ENCODE assay signal across 16 mouse cellular contexts in the genomic region with DNA sequence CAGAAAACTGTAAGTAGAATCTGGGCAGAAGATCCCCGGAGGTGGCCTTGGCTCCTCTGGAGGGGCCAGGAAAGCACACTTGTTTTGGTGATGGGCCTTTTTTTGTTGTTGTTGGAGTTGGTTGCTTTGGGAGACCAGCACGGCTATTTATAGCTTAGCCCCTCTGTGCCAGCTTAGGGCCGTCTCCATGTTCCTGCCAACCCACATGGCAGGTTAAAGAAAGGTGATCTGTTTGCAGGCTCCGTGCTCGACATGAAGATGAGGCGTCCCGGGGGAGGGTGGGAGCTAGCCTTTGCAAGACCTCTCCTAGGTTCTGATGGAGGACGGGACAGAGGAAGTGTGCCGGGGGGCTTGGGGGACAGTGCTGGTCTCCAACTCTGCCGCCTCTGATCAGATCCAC. TPM values are rescaled to one million over a fixed set of nuclear protein-coding genes. Genes with fewer than 3 reads are reported as not detected.
"Had no signal": no experiment of that assay in that cellular context is flagged by ENCODE, and none has a peak within 500 bp of the region (broad histone marks: within the 10 kb centered on the region; RNA-seq: fewer than 3 reads in every experiment).

No protein-coding gene starts in this region.

- H3K9me3 ChIP-seq: limb, embryonic 15.5 days; liver, embryonic 12.5 days; midbrain, embryonic 15.5 days had no signal

- H3K36me3 ChIP-seq: limb, embryonic 15.5 days; liver, embryonic 12.5 days; midbrain, embryonic 15.5 days had no signal

- DNase-seq: kidney, postnatal 25 days; lung, embryonic 14.5 days; lung, postnatal 10 days; lung, postnatal 4 days; right cerebral cortex, adult 18-20 months; right cerebral cortex, postnatal 25 days; spleen, adult 18-20 months; thymus, adult 18-20 months; thymus, postnatal 14 days had no signal

- H3K9ac ChIP-seq: limb, embryonic 15.5 days; liver, embryonic 12.5 days; lung, embryonic 14.5 days; midbrain, embryonic 15.5 days had no signal

- H3K27me3 ChIP-seq: limb, embryonic 15.5 days; liver, embryonic 12.5 days had no signal

- H3K4me3 ChIP-seq: left cerebral cortex, adult 2 months; limb, embryonic 15.5 days; liver, embryonic 12.5 days; midbrain, embryonic 15.5 days had no signal

- ATAC-seq: liver, embryonic 12.5 days; midbrain, embryonic 15.5 days had no signal

- H3K27ac ChIP-seq: left cerebral cortex, adult 2 months; limb, embryonic 15.5 days; liver, embryonic 12.5 days; midbrain, embryonic 15.5 days had no signal

- H3K4me2 ChIP-seq: limb, embryonic 15.5 days; liver, embryonic 12.5 days; lung, embryonic 14.5 days; midbrain, embryonic 11.5 days; midbrain, embryonic 15.5 days had no signal

- H3K4me1 ChIP-seq: limb, embryonic 15.5 days; liver, embryonic 12.5 days; midbrain, embryonic 15.5 days had no signal

RNA-seq across cellular contexts. Expression of a gene that starts 24.7 kb away (rescaled TPM):
- total RNA-seq: megakaryocyte, adult 5-6 weeks had no signal
- polyA plus RNA-seq: liver, embryonic 12.5 days; liver, embryonic 16.5 days had no signal
